Mouse (Mus musculus): ENCODE measurements at regions not wholly inside any gene's neighbourhood (a gene's known extent, or its start where the extent isn't known, plus 50 kb on each side); places are given as distances from the start of the nearest gene placed in this dataset.

DNA sequence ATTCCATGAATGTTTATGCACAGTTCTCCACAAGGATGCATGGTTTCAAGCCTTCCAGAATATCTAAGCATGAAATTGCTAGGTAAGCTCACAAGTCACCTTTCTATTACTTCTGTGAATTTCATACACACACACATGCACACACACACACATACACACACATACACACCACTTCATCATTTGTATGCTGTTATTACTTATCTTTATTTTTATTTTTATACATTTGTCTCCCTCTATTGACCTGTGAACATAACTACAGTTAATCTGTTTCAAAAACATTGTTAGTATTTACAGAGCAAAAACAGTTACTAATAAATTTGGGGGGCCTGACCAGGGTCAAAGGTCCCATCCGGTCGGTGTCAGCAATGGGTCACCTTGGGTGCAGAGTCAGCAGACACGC lies 212.6 kb upstream of the Depdc1a start:
- no peak for DNase-seq (ENCODE audit: low spot score)

DNA sequence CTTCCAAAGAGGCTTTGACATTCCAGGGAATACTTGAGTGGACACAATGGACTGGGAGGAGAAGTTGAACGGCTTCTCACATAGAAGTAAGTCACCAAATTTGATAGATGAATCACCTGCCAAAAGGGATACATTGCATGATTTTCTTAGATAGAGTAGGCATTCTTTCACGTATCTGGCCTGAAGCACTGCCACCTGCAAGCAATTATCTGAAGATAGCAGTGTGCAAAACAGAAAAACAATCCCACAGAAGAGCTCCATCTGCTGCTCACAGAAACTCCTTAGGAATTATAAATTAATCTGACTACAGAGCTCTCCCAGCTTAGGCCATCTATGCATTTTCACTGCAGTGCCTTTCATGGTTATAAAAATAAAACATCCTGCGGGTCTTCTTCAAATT lies 177.8 kb upstream of the Depdc1a start:
- DNase-seq (ENCODE audit: low spot score) = no peak

DNA sequence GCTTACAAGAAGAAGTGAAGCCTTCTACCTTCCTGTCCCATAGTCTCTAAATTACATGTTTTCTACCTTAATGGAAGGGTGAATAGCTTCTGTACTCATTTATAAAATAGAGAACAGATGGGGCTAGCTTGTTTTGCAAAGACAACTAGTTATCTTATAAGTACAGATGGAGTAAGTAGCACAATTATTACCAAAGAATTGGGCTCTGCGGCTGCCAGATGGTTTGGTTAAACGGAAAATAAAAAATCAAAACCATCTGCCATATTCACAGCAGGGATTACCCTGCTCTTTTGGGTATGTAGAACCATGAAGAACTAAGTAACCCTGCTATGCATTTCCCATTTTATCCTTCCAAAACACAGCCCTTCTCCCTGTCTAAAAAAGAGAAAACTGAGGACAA lies 147.2 kb upstream of the Depdc1a start:
- peak; percentile 16 for DNase-seq (ENCODE audit: low spot score)

DNA sequence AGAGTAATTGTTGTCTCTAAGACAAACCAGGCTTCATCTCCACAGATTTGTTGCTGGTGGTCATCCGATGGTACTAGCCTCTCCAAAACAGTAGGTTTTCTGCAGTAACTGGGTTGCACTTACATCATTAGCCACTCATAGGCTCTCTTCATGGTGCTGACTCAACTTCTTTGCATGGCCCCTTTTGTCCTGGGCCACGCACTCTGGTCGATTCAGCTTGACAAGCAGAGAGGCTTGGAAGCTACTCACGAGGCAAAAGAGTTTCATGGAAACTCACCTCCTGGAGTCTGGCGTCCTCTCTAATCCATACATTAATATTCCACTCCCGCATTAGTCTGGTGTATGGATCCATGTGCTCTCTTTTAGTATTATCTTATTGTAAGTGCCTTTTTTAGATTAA lies 141.5 kb upstream of the Depdc1a start:
- no peak for DNase-seq (ENCODE audit: low spot score)

DNA sequence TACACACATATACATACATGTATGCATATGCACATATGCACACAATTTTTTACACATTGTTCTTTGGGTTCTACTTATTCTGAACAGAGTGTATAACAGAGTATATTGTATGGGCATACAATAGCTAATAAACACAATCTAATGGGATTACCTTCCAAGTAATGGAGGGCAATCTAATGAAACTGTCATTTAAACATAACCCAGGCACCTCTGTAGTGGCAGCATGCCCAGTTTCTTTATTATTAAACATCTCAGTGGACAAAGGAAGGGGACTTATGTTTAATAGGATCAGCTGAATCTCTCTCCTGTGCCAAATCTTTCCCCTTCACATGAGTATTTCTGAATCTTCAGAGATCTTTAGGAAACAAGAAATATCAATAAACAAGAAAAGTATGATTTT lies 122.1 kb upstream of the Depdc1a start:
- no peak for DNase-seq (ENCODE audit: low spot score)
